Mouse (Mus musculus) midbrain, embryonic 16.5 days (tissue): ENCODE data around the gene Wipf2. TPM values are rescaled to one million over a fixed set of nuclear protein-coding genes. Genes with fewer than 3 reads are reported as not detected.

Experiments used
- ATAC-seq: fragments of 200-750 bp; cut with Nextera tagmentation; 2 replicates; pipeline ENCODE4 v1.8.0; 2017; ENCODE audit warnings: moderate TSS enrichment
- H3K27ac ChIP-seq: fragments of 300-500 bp; sonication (generic); 2 replicates; pipeline ENCODE4 v1.5.1; 2014; ENCODE audit warnings: mild to moderate bottlenecking, low read length, mixed read lengths
- H3K27me3 ChIP-seq: fragments of 300-500 bp; sonication (generic); 2 replicates; pipeline ENCODE4 v1.6.1; 2014; ENCODE audit warnings: low read depth, low read length, mixed read lengths; ENCODE audit not compliant: control insufficient read depth, insufficient read depth
- H3K36me3 ChIP-seq: fragments of 300-500 bp; sonication (generic); 2 replicates; pipeline ENCODE4 v1.6.1; 2014; ENCODE audit warnings: mild to moderate bottlenecking, low read length, moderate library complexity, mixed read lengths; ENCODE audit not compliant: control insufficient read depth, insufficient read depth
- H3K4me1 ChIP-seq: fragments of 300-500 bp; sonication (generic); 2 replicates; pipeline ENCODE4 v1.6.1; 2014; ENCODE audit warnings: mild to moderate bottlenecking, low read length, mixed read lengths; ENCODE audit not compliant: control insufficient read depth, insufficient read depth
- H3K4me2 ChIP-seq: fragments of 300-500 bp; sonication (generic); 2 replicates; pipeline ENCODE4 v1.6.1; 2014; ENCODE audit warnings: mild to moderate bottlenecking, low read length, mixed read lengths
- H3K4me3 ChIP-seq: fragments of 300-500 bp; sonication (generic); 2 replicates; pipeline ENCODE4 v1.5.1; 2014; ENCODE audit warnings: low read depth, mild to moderate bottlenecking, low read length, moderate library complexity, mixed read lengths
- H3K9ac ChIP-seq: fragments of 300-500 bp; sonication (generic); 2 replicates; pipeline ENCODE4 v1.6.1; 2014; ENCODE audit warnings: low read depth, low read length, mixed read lengths
- H3K9me3 ChIP-seq: fragments of 300-500 bp; sonication (generic); replicated peaks from 2 replicates; pipeline ENCODE4 v1.6.1; 2014; ENCODE audit warnings: mild to moderate bottlenecking, low read length, mixed read lengths; ENCODE audit not compliant: control insufficient read depth, poor library complexity, severe bottlenecking
- WGBS: fragments of 180-500 bp; shearing (Covaris S2); extraction: QIAGEN DNeasy Blood & Tissue Kit; methylation state at CpG from one replicate; pipeline ENCODE4 v1.1.7; 2014; 5-methylcytosine and 5-hydroxymethylcytosine counted together
- polyA plus RNA-seq: library from polyadenylated mRNA; unstranded; fragments of >200 nt; fragmentation: Nextera tagmentation; extraction: Ambion mirVana; gene quantifications from 2 replicates; pipeline ENCODE4 v1.2.1, GENCODE M21; 2015

Gene Wipf2
- polyA plus RNA-seq, 1 experiment from 2014 or later = 4.7 TPM

GRCm38 (mm10) chr11:98836128-98836527, 27.3 kb upstream of the Wipf2 start:
- peak overlapping the region; percentile 70 for H3K4me2 ChIP-seq
- WGBS = 25% methylated on average over 7 of the region's 7 CpGs

GRCm38 (mm10) chr11:98836651-98837141, 26.7 kb upstream of the Wipf2 start, which contains the start of gene Rapgefl1:
TSS of gene Rapgefl1 (plus strand) at chr11:98836785.
- no peaks in the 10 kb centered on the region for H3K9me3 ChIP-seq
- H3K4me2 ChIP-seq = peak within 1 kb of the TSS; percentile 70
- peak within 1 kb of the TSS; percentile 69 for H3K27ac ChIP-seq
- peak; percentile 90 for ATAC-seq
- H3K27me3 ChIP-seq = no peaks in the 10 kb centered on the region
- H3K9ac ChIP-seq = peak within 1 kb of the TSS; percentile 87
- peaks cover 18% of the 10 kb centered on the region; the same call in 1 of the 2 replicates for H3K4me1 ChIP-seq
- H3K4me3 ChIP-seq = peak within 1 kb of the TSS; percentile 74
- WGBS = 1% methylated on average over 40 of the region's 48 CpGs
- peaks cover 19% of the 10 kb centered on the region for H3K36me3 ChIP-seq

More at GRCm38 (mm10) chr11:98836128-98836527, 27.3 kb upstream of the Wipf2 start:
- H3K9me3 ChIP-seq = no peaks in the 10 kb centered on the region
- H3K4me3 ChIP-seq = peak overlapping the region; percentile 74
- H3K36me3 ChIP-seq = peaks cover 24% of the 10 kb centered on the region
- ATAC-seq = peak; percentile 30
- no peak overlapping the region; the same call in 1 of the 2 replicates for H3K9ac ChIP-seq
- peaks cover 18% of the 10 kb centered on the region; the same call in 1 of the 2 replicates for H3K4me1 ChIP-seq
- H3K27me3 ChIP-seq = no peaks in the 10 kb centered on the region
- H3K27ac ChIP-seq = no peak overlapping the region

GRCm38 (mm10) chr11:98837231-98837704, 26.2 kb upstream of the Wipf2 start:
- Histone ChIP-seq H3K4me1 (peaks cover 18% of the 10 kb centered on the region; the same call in 1 of the 2 replicates), H3K36me3 (peaks cover 13% of the 10 kb centered on the region), H3K9me3 (no peaks in the 10 kb centered on the region), H3K27ac (peak overlapping the region; percentile 69), H3K9ac (peak overlapping the region; percentile 87), H3K27me3 (no peaks in the 10 kb centered on the region), H3K4me3 (peak overlapping the region; percentile 74), H3K4me2 (peak overlapping the region; percentile 70)
- WGBS = 2% methylated on average over 23 of the region's 29 CpGs
- peak; percentile 72 for ATAC-seq

DNA sequence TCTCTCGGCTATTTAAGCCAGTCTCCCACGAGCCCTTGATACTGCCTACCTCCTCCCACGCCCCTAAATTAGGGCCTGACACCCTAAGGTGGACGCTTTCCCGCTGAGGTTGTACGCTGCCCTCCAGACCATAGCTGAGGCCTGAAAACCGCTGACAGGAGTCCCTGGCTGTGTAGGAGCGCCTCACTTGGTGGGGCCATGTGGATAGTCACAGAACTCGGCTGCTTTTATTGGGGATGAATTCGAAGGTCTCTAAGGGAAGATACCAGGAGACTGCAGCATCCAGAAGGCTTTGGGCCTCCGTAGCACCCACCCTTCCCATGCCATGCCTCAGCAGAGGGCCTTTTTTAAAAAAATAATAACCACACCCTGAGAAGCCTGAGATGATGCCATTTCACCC, 25.5 kb upstream of the Wipf2 start:
- WGBS = 47% methylated on average over 11 of the region's 11 CpGs
- peak overlapping the region; percentile 74 for H3K4me3 ChIP-seq
- H3K27me3 ChIP-seq = no peaks in the 10 kb centered on the region
- no peaks in the 10 kb centered on the region for H3K9me3 ChIP-seq
- peak overlapping the region; percentile 70 for H3K4me2 ChIP-seq
- no peak for ATAC-seq
- no peak overlapping the region for H3K27ac ChIP-seq
- peaks cover 7% of the 10 kb centered on the region for H3K36me3 ChIP-seq
- H3K9ac ChIP-seq = peak overlapping the region; percentile 87
- H3K4me1 ChIP-seq = peaks cover 18% of the 10 kb centered on the region; the same call in 1 of the 2 replicates

- 72% methylated on average over 9 of the region's 9 CpGs for WGBS
Measured at GRCm38 (mm10) chr11:98838512-98838911, 24.9 kb upstream of the Wipf2 start.

GRCm38 (mm10) chr11:98839402-98839801, 24.0 kb upstream of the Wipf2 start:
- no peaks in the 10 kb centered on the region for H3K27me3 ChIP-seq
- no peak overlapping the region for H3K4me3 ChIP-seq
- no peaks in the 10 kb centered on the region for H3K9me3 ChIP-seq
- H3K4me1 ChIP-seq = peaks cover 18% of the 10 kb centered on the region; the same call in 1 of the 2 replicates
- no peak overlapping the region for H3K27ac ChIP-seq
- H3K9ac ChIP-seq = peak overlapping the region; percentile 45; the same call in 1 of the 2 replicates
- H3K36me3 ChIP-seq = no peaks in the 10 kb centered on the region
- ATAC-seq = no peak
- no peak overlapping the region for H3K4me2 ChIP-seq
- 58% methylated on average over 6 of the region's 6 CpGs for WGBS

More at GRCm38 (mm10) chr11:98838512-98838911, 24.9 kb upstream of the Wipf2 start:
- Histone ChIP-seq H3K4me1 (peaks cover 18% of the 10 kb centered on the region; the same call in 1 of the 2 replicates), H3K9ac (peak overlapping the region; percentile 2; the same call in 1 of the 2 replicates), H3K4me2 (peak overlapping the region; percentile 70), H3K9me3 (no peaks in the 10 kb centered on the region), H3K27me3 (no peaks in the 10 kb centered on the region), H3K36me3 (peaks cover under 1% of the 10 kb centered on the region), H3K27ac (no peak overlapping the region), H3K4me3 (no peak overlapping the region)
- ATAC-seq = no peak

DNA sequence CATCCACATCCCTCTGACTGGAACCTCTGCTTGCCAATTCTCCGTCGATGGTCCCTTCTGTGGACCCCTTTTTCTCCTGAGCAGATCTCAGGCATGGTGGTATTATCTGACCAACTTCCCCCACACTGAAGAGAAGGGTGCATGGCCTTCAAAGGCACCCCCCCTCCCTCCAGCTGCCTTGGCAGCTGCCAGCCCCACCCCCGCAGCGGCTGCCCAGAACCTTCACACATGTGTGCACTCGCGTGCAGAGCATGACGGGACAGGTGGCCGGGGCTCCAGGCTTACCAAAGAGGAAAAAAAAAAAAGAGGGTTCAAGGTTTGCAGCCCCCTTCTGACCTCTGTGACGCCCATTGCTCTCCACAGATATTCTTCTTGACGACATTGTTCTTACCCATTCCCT, 23.5 kb upstream of the Wipf2 start:
- Histone ChIP-seq H3K9ac (no peak overlapping the region), H3K27me3 (no peaks in the 10 kb centered on the region), H3K4me3 (no peak overlapping the region), H3K4me1 (peaks cover 18% of the 10 kb centered on the region; the same call in 1 of the 2 replicates), H3K4me2 (no peak overlapping the region), H3K36me3 (no peaks in the 10 kb centered on the region), H3K27ac (no peak overlapping the region), H3K9me3 (no peaks in the 10 kb centered on the region)
- WGBS = 60% methylated on average over 10 of the region's 10 CpGs
- ATAC-seq = no peak

DNA sequence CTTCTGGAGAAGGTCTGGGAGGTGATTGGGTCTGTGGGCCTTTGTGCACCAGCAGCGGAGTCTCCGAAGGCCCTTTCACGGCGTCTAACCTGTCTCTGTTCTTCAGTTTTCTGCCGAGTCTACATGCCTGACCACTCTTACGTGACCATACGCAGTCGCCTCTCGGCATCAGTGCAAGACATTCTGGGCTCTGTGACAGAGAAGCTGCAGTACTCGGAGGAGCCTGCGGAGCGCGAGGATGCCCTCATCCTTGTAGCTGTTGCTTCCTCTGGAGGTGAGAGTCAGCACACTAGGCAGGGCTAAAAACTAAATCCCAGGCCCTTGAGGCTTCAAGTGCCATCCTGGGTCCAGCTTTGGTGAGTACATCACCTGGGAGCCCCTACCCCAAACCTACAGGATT, 17.4 kb upstream of the Wipf2 start:
- Histone ChIP-seq H3K9ac (no peak overlapping the region), H3K27me3 (no peaks in the 10 kb centered on the region), H3K4me3 (no peak overlapping the region), H3K4me2 (no peak overlapping the region), H3K27ac (no peak overlapping the region), H3K36me3 (no peaks in the 10 kb centered on the region; the same call in 1 of the 2 replicates), H3K9me3 (no peaks in the 10 kb centered on the region), H3K4me1 (peaks cover 9% of the 10 kb centered on the region)
- 56% methylated on average over 13 of the region's 13 CpGs for WGBS
- no peak for ATAC-seq

DNA sequence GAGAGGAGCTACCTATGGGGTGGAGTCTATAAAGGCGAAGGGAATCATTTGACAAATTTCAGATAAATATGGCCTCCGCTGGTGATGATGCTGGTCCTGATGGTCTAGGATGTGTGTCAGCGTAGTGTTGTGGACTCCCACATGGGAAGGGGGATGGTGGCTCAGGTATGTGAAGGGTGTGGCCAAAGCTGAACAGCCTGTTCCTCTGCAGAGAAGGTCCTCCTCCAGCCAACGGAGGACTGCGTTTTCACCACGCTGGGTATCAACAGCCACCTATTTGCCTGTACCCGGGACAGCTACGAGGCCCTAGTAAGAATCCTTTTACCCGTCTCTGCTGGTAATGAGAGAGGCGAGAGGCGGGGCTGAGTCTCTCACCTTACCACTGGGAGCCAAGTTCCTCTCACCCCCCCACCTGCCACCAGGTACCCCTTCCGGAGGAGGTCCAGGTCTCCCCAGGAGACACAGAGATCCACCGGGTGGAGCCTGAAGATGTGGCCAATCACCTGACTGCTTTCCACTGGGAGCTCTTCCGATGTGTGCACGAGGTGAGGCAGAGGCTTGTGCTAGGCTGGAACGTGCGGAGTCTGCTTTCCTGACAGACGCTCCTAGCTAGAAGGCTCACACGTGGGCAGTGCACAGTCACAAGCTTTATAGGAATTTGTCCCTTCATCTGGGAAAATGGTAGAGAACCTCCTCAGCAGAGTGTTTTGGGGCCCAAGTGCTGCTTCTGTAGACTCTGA, 16.4 kb upstream of the Wipf2 start:
- Histone ChIP-seq H3K9ac (no peak overlapping the region), H3K4me2 (no peak overlapping the region), H3K27ac (no peak overlapping the region), H3K9me3 (no peaks in the 10 kb centered on the region), H3K27me3 (no peaks in the 10 kb centered on the region), H3K36me3 (no peaks in the 10 kb centered on the region; the same call in 1 of the 2 replicates), H3K4me1 (peaks cover 9% of the 10 kb centered on the region), H3K4me3 (no peak overlapping the region)
- WGBS = 76% methylated on average over 19 of the region's 19 CpGs
- no peak for ATAC-seq
